Mouse (Mus musculus): ENCODE measurements around the gene 2310009B15Rik.

DNA sequence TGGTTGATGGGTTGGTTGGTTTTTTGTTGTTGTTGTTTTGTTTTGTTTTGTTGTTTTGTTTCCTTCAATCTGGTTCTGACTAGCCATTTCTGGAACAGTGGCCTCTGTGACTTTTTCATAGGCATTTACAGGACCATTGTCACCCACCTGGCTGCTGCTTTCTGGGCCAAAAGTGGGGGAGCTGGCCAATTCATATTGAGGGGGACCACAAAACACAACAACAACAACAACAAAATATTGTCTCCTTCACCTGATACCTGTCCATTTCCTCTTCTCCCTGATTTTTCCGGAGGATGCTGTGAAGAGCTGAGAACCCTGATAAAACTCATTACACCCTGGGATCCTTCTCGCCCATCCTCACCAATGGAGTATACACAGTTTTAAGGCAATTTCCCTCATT lies 17.4 kb downstream of the 2310009B15Rik start:
- TF ChIP-seq POLR2A (IDR thresholded peaks at IDR 0.05; ENCODE audit: borderline replicate concordance, insufficient read depth, low read length) (no peak), CTCF (IDR thresholded peaks at IDR 0.05; ENCODE audit: borderline replicate concordance, insufficient read depth, low read depth, low read length) (no peak)

All from cerebellum, adult 2 months (tissue).